Comparison of ENCODE assay signal across 8 mouse cellular contexts in the genomic region with DNA sequence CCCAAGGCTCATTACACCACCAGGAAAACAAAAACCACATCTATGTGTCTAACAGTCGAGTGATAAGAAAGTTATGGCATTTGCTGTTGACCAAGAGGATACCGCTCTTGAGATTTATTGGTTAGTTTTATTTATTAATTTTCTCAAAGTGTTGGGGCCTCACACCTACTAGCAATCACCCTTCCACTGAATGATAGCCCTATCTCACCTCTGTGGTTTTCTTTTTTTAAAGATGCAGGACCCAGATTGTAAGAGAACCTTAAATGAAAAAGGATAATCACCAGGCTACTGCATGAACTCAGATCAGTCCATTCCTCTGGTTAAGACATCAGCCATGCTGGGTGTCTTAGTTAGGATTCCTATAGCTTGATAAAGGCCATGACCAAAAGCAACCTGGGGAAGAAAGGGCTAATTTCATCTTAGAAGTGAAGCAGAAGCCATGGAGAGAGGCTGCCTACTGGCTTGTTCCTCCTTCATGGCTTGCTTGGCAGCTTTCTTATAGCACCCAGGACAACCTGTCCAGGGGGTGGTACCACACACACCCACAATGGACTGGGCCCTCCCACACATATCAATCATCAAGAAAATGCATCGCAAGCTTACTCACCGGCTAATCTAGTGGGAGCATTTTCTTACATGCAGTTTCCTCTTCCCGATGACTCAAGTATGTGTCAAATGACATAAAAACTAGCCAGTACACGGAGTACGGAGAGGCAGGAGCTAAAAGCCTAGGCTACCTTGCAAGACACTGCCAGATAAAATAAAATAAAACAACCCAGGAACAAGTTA. TPM values are rescaled to one million over a fixed set of nuclear protein-coding genes. Genes with fewer than 3 reads are reported as not detected.
DNase-seq lines count a peak whose midpoint lies in the region; TF ChIP-seq lines count a peak whose summit lies in the region.

No protein-coding gene starts in this region.

- no peaks in the 10 kb centered on the region for H3K36me3 ChIP-seq in kidney, adult 2 months (ENCODE audit: control insufficient read depth, insufficient read depth, low read length)
- no peaks in the 10 kb centered on the region for H3K36me3 ChIP-seq in C2C12 (ENCODE audit: control insufficient read depth, insufficient read depth)
- no peaks in the 10 kb centered on the region for H3K36me3 ChIP-seq in liver, adult 2 months (ENCODE audit: control insufficient read depth, insufficient read depth, low read length)
- H3K36me3 ChIP-seq in thymus, adult 2 months (ENCODE audit: control insufficient read depth, insufficient read depth, low read length): no peaks in the 10 kb centered on the region

- no peak for TF ChIP-seq CTCF in kidney, adult 2 months (conservative IDR thresholded peaks at IDR 0.05; ENCODE audit: insufficient read depth, insufficient read length, low read depth, low read length)
- TF ChIP-seq CTCF in C2C12 (IDR thresholded peaks at IDR 0.05; ENCODE audit: control insufficient read depth, insufficient read depth, insufficient read length): no peak
- TF ChIP-seq CTCF in liver, adult 2 months (IDR thresholded peaks at IDR 0.05; ENCODE audit: low read depth, low read length): no peak
- TF ChIP-seq CTCF in thymus, adult 2 months (IDR thresholded peaks at IDR 0.05; ENCODE audit: borderline replicate concordance, control insufficient read depth, extremely low read depth, insufficient read depth, low read length, poor library complexity): no peak

- H3K9ac ChIP-seq in liver, adult 2 months (ENCODE audit: low read depth, low read length): peak overlapping the region; percentile 30

- WGBS in kidney, adult 2 months: 39% methylated on average over 7 of the region's 7 CpGs
- WGBS in liver, adult 2 months: 26% methylated on average over 7 of the region's 7 CpGs
- WGBS in thymus, adult 2 months: 65% methylated on average over 7 of the region's 7 CpGs

- peaks cover 98% of the 10 kb centered on the region for H3K79me2 ChIP-seq in C2C12 (ENCODE audit: control insufficient read depth, insufficient read depth)
- H3K79me2 ChIP-seq in liver, adult 2 months (ENCODE audit: control insufficient read depth, insufficient read depth, low read length): peaks cover 53% of the 10 kb centered on the region

- TF ChIP-seq POLR2A in kidney, adult 2 months (IDR thresholded peaks at IDR 0.05; ENCODE audit: low read depth, low read length): no peak
- TF ChIP-seq POLR2A in liver, adult 2 months (IDR thresholded peaks at IDR 0.05; ENCODE audit: extremely low read depth, insufficient read depth, low read length): no peak
- TF ChIP-seq POLR2A in thymus, adult 2 months (IDR thresholded peaks at IDR 0.05; ENCODE audit: control insufficient read depth, extremely low read depth, insufficient read depth, low read length, poor library complexity): no peak

- no peaks in the 10 kb centered on the region for H3K27me3 ChIP-seq in kidney, adult 2 months (replicated peaks; ENCODE audit: control insufficient read depth, insufficient read depth, low read length)
- no peaks in the 10 kb centered on the region for H3K27me3 ChIP-seq in C2C12 (ENCODE audit: control insufficient read depth, insufficient read depth, insufficient read length)
- H3K27me3 ChIP-seq in liver, adult 2 months (ENCODE audit: control insufficient read depth, insufficient read depth, low read length): no peaks in the 10 kb centered on the region
- H3K27me3 ChIP-seq in thymus, adult 2 months (ENCODE audit: control insufficient read depth, insufficient read depth, low read length): no peaks in the 10 kb centered on the region

- H3K79me3 ChIP-seq in C2C12 (ENCODE audit: low read depth): peaks cover 85% of the 10 kb centered on the region

- no peak overlapping the region for H3K4me3 ChIP-seq in kidney, adult 2 months (ENCODE audit: insufficient read depth, low read depth, low read length)
- H3K4me3 ChIP-seq in C2C12 (ENCODE audit: insufficient read depth, poor library complexity, severe bottlenecking): no peak overlapping the region
- H3K4me3 ChIP-seq in liver, adult 2 months (ENCODE audit: insufficient read depth, low read depth, low read length): no peak overlapping the region
- no peak overlapping the region for H3K4me3 ChIP-seq in thymus, adult 2 months (ENCODE audit: control insufficient read depth, insufficient read depth, low read length)

- peaks cover 59% of the 10 kb centered on the region for H3K4me1 ChIP-seq in kidney, adult 2 months (ENCODE audit: control insufficient read depth, insufficient read depth, low read length)
- peaks cover 52% of the 10 kb centered on the region for H3K4me1 ChIP-seq in liver, adult 2 months (ENCODE audit: control insufficient read depth, insufficient read depth, low read length)
- H3K4me1 ChIP-seq in thymus, adult 2 months (replicated peaks; ENCODE audit: control insufficient read depth, insufficient read depth, low read length): peaks cover 48% of the 10 kb centered on the region

- 0 out of 2 replicates have a peak overlapping the region, but pooled peaks have one; percentile 3 for H3K27ac ChIP-seq in kidney, adult 2 months (ENCODE audit: insufficient read depth, low read depth, low read length)
- peak overlapping the region; percentile 49 for H3K27ac ChIP-seq in liver, adult 2 months (replicated peaks; ENCODE audit: insufficient read depth, low read depth, low read length)
- H3K27ac ChIP-seq in thymus, adult 2 months (ENCODE audit: control insufficient read depth, insufficient read depth, low read length): no peak overlapping the region

- peak; percentile 35 for DNase-seq in kidney, adult 2 months
- DNase-seq in kidney, adult 11 months: no peak
- peak; percentile 75 for DNase-seq in c-Kit-positive CD71-positive TER-119-negative erythroid progenitor cells, embryonic 14.5 days (ENCODE audit: low read depth)
- DNase-seq in liver, adult 2 months (ENCODE audit: extremely low read depth, low read depth, low spot score): peak; percentile 47
- DNase-seq in layer of hippocampus, adult 9-11 months: no peak
- no peak for DNase-seq in thymus, adult 2 months
- DNase-seq in ovary, postnatal 10 days (ENCODE audit: low spot score): no peak

- H3ac ChIP-seq in C2C12 (ENCODE audit: control insufficient read depth, insufficient read length, low read depth): no peak overlapping the region

TF ChIP-seq in C2C12, 6 proteins besides CTCF, POLR2A, EP300 and RAD21:
- TF ChIP-seq USF1 (IDR thresholded peaks at IDR 0.05; ENCODE audit: low read depth) (no peak), CEBPB (IDR thresholded peaks at IDR 0.05; ENCODE audit: low read depth) (no peak), MYOD1 (IDR thresholded peaks at IDR 0.05; ENCODE audit: control insufficient read depth, insufficient read length, low read depth) (no peak), MAX (IDR thresholded peaks at IDR 0.05) (no peak), MYOG (IDR thresholded peaks at IDR 0.05; ENCODE audit: control insufficient read depth, extremely low read depth, insufficient read length) (no peak), FOSL1 (IDR thresholded peaks at IDR 0.05; ENCODE audit: insufficient read depth, low read length, poor library complexity, severe bottlenecking) (peak; percentile 76)

RNA-seq across cellular contexts. Expression of a gene that starts 7.5 kb away (rescaled TPM):
- 20.1 and 22.2 TPM in 2 replicates for polyA plus RNA-seq in kidney, adult 2 months (2012; rRNA removed)
- polyA plus RNA-seq in C2C12 (2012; fragmentation: generic; extraction: Trizol): 42.2 TPM
- 11.0 and 13.8 TPM in 2 replicates for total RNA-seq in liver, adult 2 months (2014; rRNA removed)
- 20.7 and 28.1 TPM in 2 replicates for polyA plus RNA-seq in liver, adult 2 months (2012; rRNA removed)
- polyA plus RNA-seq in thymus, adult 2 months (2012; rRNA removed): 34.1 and 49.4 TPM in 2 replicates

Comparison
In these comparisons a context has a peak if more than half of its experiments do, and no peak if none do; other contexts are left out.
1. DNase-seq: peak in kidney, adult 2 months (single experiment), c-Kit-positive CD71-positive TER-119-negative erythroid progenitor cells, embryonic 14.5 days (single experiment) and liver, adult 2 months (single experiment); none in kidney, adult 11 months (single experiment), layer of hippocampus, adult 9-11 months (single experiment), thymus, adult 2 months (single experiment) and ovary, postnatal 10 days (single experiment).